ENCODE assay signal across 12 mouse cellular contexts in genomic region chr1:74030285-74030684, GRCm38 (mm10).
A peak's percentile ranks its signal among the peaks of the same experiment; 100 is the strongest.
DNase-seq lines count a peak whose midpoint lies in the region; ATAC-seq lines count a peak whose summit lies in the region.
"Had no signal": no experiment of that assay in that cellular context is flagged by ENCODE, and none has a peak within 500 bp of the region (broad histone marks: within the 10 kb centered on the region; RNA-seq: fewer than 3 reads in every experiment).

No protein-coding gene starts in this region.

- 0 out of 2 replicates have a peak overlapping the region, but pooled peaks have one; percentile 30 for H3K9ac ChIP-seq in heart, embryonic 12.5 days
- H3K9ac ChIP-seq in kidney, embryonic 15.5 days, result no peak overlapping the region
- no peak overlapping the region for H3K9ac ChIP-seq in embryonic facial prominence, embryonic 13.5 days
- H3K9ac ChIP-seq in limb, embryonic 13.5 days, result no peak overlapping the region

- H3K9me3 ChIP-seq in heart, embryonic 12.5 days (replicated peaks), result no peaks in the 10 kb centered on the region
- no peaks in the 10 kb centered on the region for H3K9me3 ChIP-seq in kidney, embryonic 15.5 days (replicated peaks)
- no peaks in the 10 kb centered on the region for H3K9me3 ChIP-seq in embryonic facial prominence, embryonic 13.5 days
- no peaks in the 10 kb centered on the region for H3K9me3 ChIP-seq in limb, embryonic 13.5 days

- H3K4me3 ChIP-seq in heart, embryonic 12.5 days, result no peak overlapping the region
- no peak overlapping the region for H3K4me3 ChIP-seq in kidney, embryonic 15.5 days (replicated peaks)
- H3K4me3 ChIP-seq in embryonic facial prominence, embryonic 13.5 days, result no peak overlapping the region
- no peak overlapping the region for H3K4me3 ChIP-seq in limb, embryonic 13.5 days
- H3K4me3 ChIP-seq: left cerebral cortex, adult 2 months had no signal

- ATAC-seq in heart, embryonic 12.5 days (ENCODE audit: insufficient number of reproducible peaks, low FRiP score), result no peak
- peak; percentile 16; the same call in 1 of the 2 replicates for ATAC-seq in kidney, embryonic 15.5 days (replicated peaks; ENCODE audit: low FRiP score)
- ATAC-seq in embryonic facial prominence, embryonic 13.5 days (ENCODE audit: insufficient number of reproducible peaks, insufficient read depth, low FRiP score, low TSS enrichment, low read depth), result no peak
- ATAC-seq in limb, embryonic 13.5 days (ENCODE audit: low FRiP score, low read depth), result no peak

- no peaks in the 10 kb centered on the region for H3K27me3 ChIP-seq in heart, embryonic 12.5 days (replicated peaks)
- H3K27me3 ChIP-seq in kidney, embryonic 15.5 days, result no peaks in the 10 kb centered on the region
- H3K27me3 ChIP-seq in embryonic facial prominence, embryonic 13.5 days, result no peaks in the 10 kb centered on the region
- H3K27me3 ChIP-seq in limb, embryonic 13.5 days, result no peaks in the 10 kb centered on the region
- H3K27me3 ChIP-seq: Patski had no signal

- H3K36me3 ChIP-seq in heart, embryonic 12.5 days, result 0 out of 2 replicates have a peak, but pooled peaks cover 4% of the 10 kb centered on the region
- H3K36me3 ChIP-seq in kidney, embryonic 15.5 days, result no peaks in the 10 kb centered on the region
- no peaks in the 10 kb centered on the region for H3K36me3 ChIP-seq in embryonic facial prominence, embryonic 13.5 days
- no peaks in the 10 kb centered on the region for H3K36me3 ChIP-seq in limb, embryonic 13.5 days

- H3K4me2 ChIP-seq in heart, embryonic 12.5 days, result peak overlapping the region; percentile 45
- H3K4me2 ChIP-seq in kidney, embryonic 15.5 days, result peak overlapping the region; percentile 49
- H3K4me2 ChIP-seq in embryonic facial prominence, embryonic 13.5 days, result no peak overlapping the region
- H3K4me2 ChIP-seq in limb, embryonic 13.5 days (replicated peaks), result no peak overlapping the region

- WGBS in heart, embryonic 12.5 days, result 76% methylated on average over 1 of the region's 1 CpGs
- WGBS in kidney, embryonic 15.5 days, result 14% methylated on average over 1 of the region's 1 CpGs
- 89% methylated on average over 1 of the region's 1 CpGs for WGBS in embryonic facial prominence, embryonic 13.5 days
- 66% methylated on average over 1 of the region's 1 CpGs for WGBS in limb, embryonic 13.5 days

- H3K4me1 ChIP-seq in heart, embryonic 12.5 days (replicated peaks), result peaks cover 99% of the 10 kb centered on the region
- H3K4me1 ChIP-seq in kidney, embryonic 15.5 days, result peaks cover 100% of the 10 kb centered on the region
- peaks cover 95% of the 10 kb centered on the region for H3K4me1 ChIP-seq in embryonic facial prominence, embryonic 13.5 days
- H3K4me1 ChIP-seq in limb, embryonic 13.5 days, result peaks cover 98% of the 10 kb centered on the region

- no peak for DNase-seq in heart, adult 11 months
- DNase-seq in kidney, postnatal 14 days, result no peak
- no peak for DNase-seq in thymus, postnatal 4 days
- no peak for DNase-seq in left cerebral cortex, adult 18-20 months (ENCODE audit: low spot score in 2 of 2)
- DNase-seq: cerebellum, adult 11-12 months had no signal

- peak overlapping the region; percentile 94 for H3K27ac ChIP-seq in heart, embryonic 12.5 days (ENCODE audit: poor library complexity, severe bottlenecking)
- H3K27ac ChIP-seq in kidney, embryonic 15.5 days, result peak overlapping the region; percentile 92
- H3K27ac ChIP-seq in embryonic facial prominence, embryonic 13.5 days, result peak overlapping the region; percentile 78; the same call in 1 of the 2 replicates
- peak overlapping the region; percentile 92; the same call in 1 of the 2 replicates for H3K27ac ChIP-seq in limb, embryonic 13.5 days
- H3K27ac ChIP-seq: left cerebral cortex, adult 2 months; macrophage had no signal

Comparison
In these comparisons a context has a peak if more than half of its experiments do, and no peak if none do; other contexts are left out.
1. H3K4me2 ChIP-seq: peak in heart, embryonic 12.5 days (single experiment) and kidney, embryonic 15.5 days (single experiment); none in embryonic facial prominence, embryonic 13.5 days (single experiment) and limb, embryonic 13.5 days (single experiment).
2. Peak in every context shown above with its lines, with median percentiles within 50 percentile points of each other: H3K27ac ChIP-seq.